Mouse (Mus musculus) lung, postnatal 14 days (tissue): Measurements from ENCODE around the gene Mmp11.
"Not testable (repeated sequence)": the region's sequence is repeated elsewhere in the genome, so short reads cannot be mapped to it uniquely, and the experiment has no call there.

Experiments
- DNase-seq: peaks from one replicate; pipeline ENCODE4 v3.0.0; 2021

Mmp11 gene

DNA sequence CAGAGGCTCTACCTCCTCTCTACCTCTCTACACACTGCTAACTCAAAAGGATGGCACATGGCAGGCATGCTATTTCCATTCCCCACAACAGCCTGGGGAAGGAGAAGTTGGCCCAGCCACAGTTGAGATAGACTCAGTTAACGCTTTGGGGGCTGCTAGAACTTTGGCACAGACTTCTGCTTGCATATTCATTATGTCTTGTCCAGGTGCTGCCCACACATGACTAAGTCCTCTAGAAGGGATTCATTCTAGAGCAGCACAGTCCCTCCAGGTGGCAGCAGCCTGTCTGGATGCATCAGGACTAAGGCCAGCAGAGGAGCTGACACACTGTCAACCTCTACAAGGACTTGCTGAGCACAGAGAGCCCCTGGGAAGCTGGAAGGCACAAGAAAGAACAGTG, 40.1 kb downstream of the Mmp11 start:
- DNase-seq, result no peak

DNA sequence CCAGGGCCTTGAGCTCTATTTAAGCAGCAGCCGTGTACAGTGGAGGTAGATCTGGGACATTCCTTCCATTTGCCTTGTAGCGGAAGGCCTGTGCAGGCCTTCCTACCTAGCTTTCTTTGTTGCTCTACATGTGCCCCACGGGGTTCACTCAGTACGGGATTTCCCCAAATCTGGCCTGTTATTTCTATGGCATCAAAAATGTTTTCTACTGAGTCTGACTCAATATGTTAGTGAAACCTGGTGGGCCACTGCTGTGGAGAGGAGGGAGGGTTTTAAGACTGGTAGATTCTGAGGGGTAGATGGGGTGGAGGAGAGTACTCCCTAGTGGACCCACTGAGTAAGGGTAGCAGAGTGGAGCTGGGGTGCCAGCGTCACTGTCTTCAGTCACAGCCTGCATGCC, 40.6 kb downstream of the Mmp11 start:
- no peak for DNase-seq

DNA sequence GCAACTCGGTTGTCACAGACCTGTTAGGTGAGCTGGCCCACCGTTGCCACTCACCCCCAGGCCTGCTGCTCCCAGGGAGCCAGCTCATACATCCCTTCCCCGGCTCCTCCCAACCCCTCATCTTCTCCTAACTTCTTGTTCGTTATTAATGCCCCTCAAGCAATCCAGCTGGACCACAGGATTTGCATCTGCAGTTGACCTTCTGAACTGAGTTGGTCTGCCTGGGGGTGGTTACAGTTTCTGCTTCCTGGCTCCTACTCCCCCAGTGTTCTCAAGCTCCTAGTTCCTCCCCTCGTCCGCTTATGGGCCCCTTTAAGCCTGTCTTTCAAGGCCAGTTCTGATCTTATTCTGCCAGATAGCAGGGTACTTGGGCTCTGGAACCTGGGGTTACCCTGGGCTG, 41.7 kb downstream of the Mmp11 start:
- no peak for DNase-seq

DNA sequence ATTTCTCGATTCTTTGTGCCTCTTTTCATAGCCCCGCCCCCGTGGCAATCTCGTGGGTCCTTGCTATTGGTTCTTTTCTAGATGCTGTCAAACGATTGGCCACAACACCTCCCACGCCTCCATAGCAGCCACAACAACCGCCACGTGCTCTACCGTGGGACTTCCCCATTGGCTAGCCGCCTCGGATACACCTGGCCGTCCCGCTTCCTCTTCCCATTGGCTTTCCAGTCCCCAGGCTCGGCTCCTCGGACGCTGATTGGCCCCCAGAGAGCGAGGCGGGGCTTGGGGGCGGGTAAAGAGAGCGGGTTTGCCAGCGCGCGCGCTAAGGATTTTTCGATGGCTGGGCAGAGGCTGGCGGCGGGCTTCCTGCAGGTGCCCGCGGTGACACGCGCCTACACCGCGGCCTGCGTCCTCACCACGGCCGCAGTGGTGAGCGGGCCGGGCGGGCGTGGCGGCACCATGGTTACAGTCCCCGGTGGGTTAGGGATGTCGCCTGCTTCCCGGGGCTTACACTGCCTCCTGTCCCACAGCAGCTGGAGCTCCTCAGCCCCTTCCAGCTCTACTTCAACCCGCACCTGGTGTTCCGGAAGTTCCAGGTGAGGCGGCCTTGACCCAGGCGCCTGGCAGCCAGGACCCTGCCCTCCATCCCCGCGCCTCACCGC, 43.1 kb downstream of the Mmp11 start, which contains the start of gene Derl3:
Derl3 (plus strand) TSS at position 325 of the 662 bp plus-strand sequence.
- peak; percentile 89 for DNase-seq

DNA sequence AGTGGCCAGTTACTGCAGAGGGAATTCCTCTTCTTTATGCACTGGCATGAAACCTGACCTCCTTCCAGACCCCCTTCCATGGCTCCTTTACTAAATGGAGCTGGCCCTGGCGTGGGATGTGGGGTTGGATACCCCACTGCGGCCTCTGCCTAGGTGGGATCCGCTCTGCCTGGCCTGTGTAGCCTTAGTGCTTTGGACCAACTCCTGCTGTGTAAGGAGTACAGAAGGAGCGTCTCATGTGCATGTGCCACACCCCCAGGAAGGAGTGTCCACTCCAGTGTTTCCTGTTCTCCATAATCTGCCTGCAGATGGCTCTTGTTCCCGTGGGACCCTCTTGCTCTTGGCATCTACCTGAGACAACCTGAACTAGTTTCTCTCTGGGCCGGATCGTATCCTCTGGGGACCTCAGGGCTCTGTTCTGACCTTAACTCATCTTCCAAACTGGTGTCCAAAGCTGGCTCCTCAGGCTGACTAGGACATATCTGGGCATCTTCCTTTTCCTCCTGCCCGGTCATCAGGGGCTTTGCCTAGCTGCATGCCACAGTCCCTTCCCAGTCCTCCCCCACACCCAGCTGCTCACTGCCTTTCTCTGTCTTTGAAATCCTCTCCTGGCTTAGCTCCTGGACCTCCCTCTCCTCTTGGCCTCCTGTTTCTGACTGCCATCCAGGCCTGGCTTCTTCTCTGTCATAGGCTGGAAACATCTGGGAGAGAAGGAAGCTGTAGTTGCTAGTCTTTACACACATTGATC, 46.7 kb downstream of the Mmp11 start:
- no peak for DNase-seq

DNA sequence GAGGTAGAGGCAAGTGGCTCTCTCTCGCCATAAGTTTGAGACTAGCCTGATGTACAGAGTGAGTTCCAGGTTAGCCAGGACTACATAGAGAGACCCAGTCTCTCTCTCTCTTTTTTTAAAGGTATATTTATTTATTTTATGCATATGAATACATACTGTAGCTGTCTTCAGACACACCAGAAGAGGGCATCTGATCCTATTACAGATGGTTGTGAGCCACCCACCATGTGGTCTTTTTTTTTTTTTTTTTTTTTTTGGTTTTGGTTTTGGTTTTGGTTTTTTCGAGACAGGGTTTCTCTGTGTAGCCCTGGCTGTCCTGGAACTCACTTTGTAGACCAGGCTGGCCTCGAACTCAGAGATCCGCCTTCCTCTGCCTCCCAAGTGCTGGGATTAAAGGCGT, 48.8 kb downstream of the Mmp11 start:
- DNase-seq, result not testable (repeated sequence)

DNA sequence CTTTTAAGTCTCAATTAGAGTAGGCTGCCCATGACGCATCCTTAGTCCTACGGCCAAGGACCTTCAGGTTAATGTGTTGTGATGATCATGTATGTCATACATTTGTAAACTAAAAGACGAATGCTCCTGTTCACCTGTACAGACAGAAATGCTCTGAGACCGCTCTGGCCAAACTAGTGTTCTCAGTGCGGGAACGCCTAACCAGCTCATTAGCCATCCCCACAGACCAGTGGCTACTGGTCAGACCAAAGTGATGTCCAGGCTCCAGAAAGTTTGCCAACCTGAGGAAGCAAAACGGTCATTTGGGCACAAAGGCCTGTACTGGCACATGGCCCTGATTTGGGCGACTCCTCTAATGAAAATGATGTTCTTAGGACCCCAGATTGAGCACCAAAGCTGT, 51.6 kb downstream of the Mmp11 start:
- no peak for DNase-seq

DNA sequence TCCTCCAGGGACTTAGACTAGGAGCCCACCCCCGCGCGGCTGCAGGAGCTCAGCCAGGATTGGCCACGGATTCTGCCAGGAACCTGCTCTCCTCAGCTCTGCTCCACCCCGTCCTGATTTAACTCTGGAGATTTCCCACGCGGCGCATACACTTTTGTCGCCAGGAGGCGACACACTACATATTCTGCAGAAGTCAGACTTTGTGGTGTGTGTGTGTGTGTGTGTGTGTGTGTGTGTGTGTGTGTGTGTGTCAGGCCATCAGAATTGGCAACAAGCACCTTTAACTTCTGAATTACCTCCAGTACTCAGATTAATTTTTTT, 53.1 kb downstream of the Mmp11 start:
- DNase-seq, result peak; percentile 81

DNA sequence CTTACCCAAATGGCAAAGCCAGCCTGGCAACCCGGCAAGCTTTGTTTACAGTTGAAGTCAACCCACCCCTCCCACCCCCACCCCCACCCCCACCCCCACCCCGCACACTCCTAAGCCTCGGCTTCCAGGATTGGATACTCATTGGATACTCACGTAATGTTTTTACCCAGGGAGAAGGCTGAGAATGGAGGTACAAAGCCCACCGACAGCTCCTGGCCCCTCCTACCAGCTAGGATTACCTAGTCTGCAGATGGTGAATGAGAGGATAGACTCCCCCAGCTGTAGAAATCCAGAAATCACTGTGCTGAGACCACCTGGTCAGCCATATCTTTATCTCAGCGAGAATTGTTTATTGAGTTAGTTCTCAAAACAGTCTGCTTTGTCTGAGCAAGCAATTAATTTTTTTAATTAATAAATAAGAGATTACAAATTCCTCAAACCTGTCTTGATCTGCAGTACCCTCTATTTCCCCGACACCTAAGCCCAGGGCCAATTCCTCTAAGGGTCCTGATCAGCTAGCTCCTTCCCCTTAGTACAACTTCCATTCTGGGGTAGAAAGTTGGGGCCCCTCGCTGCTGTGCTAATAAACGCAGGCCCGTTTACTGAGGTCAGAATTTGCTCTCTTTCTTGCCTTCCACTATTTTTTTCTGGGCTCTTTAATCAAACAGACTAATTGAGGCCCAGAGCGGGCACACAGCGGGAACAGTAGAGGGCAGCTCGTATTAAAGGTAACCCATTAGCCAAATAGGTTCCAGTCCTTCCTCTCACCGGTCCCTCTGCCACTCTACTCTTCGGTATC, 53.7 kb downstream of the Mmp11 start:
- DNase-seq, result no peak

DNA sequence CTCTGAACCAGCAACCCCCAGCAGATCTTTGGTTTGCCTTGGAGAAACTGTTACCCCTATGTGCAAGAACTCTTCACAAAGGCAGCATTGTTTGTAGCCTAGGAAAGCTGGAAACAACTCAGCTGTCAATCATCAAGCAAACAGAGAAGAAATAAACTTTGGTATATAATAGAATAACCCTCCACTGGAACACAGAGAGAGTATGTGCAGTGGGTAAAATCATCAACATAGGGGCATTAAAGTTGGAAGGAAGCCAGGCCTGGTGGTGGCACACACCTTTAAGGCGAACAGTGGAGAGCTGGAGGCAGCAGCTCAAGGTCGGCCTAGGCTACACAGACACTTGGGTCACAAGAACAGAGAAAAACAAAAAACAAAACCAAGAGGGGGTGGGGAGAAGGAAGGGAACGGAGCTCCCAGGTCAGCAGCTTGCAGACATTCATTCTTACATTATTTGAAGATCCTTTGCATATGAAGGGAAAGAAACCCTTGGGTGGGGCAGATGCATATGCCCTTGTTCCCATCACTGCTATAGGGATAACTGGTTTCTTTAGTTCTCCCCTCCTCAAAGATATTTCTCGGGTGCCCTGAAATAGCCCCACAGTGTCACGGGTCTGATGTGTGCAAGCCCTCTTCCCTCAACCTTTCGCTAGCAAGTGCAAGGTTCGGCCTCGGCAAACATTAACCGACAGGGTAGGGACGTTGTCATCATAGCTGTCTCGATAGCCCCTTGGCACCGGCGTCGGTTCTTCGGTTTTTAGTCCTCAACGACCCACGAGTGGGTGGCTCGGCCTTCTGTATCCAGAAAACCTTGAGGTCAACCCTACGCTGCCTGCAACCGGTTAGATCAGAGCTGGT, 54.5 kb downstream of the Mmp11 start:
- DNase-seq, result no peak

DNA sequence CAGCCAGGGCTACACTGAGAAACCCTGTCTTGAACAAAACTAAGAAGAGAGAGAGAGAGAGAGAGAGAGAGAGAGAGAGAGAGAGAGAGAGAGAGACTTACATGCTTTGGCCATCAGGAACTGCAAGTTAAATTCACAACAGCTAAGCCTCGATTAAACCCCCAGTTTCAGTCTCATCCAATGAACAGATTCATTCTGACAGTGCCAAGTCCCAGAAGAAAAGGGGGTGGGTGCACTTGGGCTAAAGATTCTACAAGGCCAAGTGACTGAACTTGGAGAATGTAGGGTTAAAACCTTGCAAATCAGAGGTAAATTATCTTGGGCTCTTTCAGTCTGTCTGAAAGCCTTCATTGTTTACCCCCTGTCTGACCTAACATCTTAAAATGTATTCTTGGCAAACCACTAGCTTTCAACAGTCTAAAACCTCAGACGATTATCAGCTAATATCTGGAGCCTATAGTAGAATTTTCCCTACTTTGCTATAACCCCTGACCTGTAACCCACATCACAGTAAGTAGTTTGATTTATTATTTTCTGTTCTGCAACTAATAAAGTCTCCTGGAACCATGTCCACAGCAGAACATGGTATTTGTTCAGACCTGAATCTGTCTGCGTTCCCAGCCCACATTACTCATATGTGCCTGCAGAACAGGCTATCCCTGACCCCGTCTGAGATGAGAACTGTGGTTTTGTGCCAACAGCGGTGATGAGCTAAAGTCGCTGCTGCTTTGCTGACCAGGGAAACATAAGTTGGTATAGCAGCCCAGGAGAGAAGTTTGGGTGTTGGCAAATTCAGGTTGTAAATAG, 55.3 kb downstream of the Mmp11 start:
- no peak for DNase-seq

DNA sequence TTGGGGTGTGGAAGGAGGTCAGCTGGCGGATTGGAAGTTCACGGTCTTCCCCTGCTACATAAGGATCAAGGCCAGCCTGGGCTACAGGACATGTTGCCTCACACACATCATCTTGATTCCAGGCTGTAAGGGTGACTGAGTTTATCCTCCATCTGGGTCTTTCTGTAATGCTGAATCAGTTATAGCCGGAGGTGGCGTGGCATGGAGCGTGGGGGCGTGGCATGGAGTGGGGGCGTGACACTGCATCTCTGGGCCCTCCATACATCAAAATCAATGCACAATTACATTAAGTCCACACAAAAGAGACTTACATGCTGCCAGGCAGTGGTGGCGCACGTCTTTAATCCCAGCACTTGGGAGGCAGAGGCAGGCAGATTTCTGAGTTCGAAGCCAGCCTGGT, 55.9 kb downstream of the Mmp11 start:
- no peak for DNase-seq

DNA sequence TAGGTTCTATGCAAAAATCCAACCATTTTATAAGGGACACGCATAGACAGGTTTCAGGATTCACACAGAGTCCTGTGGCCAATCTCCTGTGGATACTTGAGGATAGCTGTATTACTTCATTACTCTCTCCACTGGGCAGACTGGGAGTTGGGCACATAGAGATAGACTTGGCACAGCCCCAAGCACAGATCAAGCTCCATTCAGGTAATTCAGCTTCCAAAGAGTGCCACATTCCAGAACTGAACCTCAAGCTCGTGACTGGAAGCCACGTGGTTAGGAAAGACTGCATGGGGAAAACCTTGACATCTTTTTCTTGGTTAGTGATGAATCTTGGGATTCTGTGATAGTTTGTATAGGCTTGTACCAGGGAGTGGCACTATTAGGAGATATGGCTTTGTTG, 57.5 kb downstream of the Mmp11 start:
- no peak for DNase-seq

DNA sequence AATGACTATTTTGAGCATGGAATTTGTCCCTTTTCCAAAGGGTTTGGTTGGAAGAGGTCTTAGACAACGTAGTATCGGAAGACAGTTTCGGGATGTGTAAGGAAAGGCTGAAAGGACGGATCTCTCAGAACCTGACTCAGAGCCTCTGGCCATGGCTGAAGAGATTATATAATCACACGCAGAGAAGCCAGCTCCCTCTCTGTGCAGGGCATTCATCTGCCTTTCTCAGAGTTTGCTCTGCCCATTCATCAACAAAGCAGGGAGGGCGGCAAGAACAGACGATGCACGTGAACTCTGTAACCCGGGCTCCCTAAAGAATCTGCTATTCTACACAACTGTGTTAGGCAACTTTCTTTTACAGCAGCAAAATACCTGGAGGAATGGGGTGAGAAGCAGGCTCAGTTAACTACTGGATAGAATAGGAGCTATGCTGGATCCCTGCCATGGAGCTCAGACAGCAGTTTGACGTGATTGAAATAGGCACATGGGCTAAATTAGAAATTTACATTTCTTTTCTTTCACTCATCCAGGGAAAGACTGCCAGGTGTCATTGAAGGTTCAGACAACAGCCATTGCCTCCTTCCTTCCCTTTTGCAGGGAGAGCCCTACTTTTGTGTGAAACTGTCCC, 62.6 kb downstream of the Mmp11 start:
- no peak for DNase-seq
